Mouse (Mus musculus) heart, postnatal 0 days (tissue): ENCODE results near the gene AI854703.

Experiments used
- CTCF ChIP-seq: IDR thresholded peaks from 2 replicates; pipeline ENCODE4 v1.5.1; 2016; ENCODE audit warnings: antibody characterized with exemption, control low read depth, low read depth
- EP300 ChIP-seq: IDR thresholded peaks from 2 replicates; pipeline ENCODE4 v1.6.1; 2016; ENCODE audit warnings: antibody characterized with exemption, low read depth

DNA sequence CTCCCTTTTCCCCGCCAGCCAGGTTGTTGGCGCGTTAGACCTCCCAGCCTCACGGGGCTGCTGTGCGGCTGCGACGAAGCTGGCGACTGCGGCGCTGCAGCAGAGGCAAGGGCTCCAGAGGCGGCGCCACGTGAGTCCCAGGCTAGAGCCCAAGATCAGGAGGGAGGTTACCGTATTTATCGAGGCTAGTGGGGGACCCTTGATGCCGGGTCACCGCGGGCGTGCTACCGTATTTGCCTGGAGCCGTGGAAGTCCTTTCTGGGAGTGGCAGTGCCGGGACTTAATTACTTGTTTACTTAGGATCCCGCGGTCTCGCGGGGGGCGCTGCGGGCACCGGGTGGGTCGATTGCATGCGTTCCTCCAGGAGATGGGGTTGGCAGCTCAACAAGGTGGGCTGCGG, 420 bp downstream of the AI854703 start:
- no peak for TF ChIP-seq CTCF
- TF ChIP-seq EP300 = no peak
